Mouse (Mus musculus) kidney, adult 2 months (tissue): ENCODE results near the gene Sap30. TPM values are rescaled to one million over a fixed set of nuclear protein-coding genes. Genes with fewer than 3 reads are reported as not detected.
A peak's percentile ranks its signal among the peaks of the same experiment; 100 is the strongest.

ENCODE experiments used
- DNase-seq: peaks from one replicate; pipeline ENCODE4 v3.0.0; 2021
- H3K27ac ChIP-seq: fragments of 200-500 bp; 2 replicates; pipeline ENCODE4 v1.5.1; 2012; ENCODE audit warnings: low read depth, low read length, control low read depth, inconsistent platforms; ENCODE audit not compliant: insufficient read depth
- H3K27me3 ChIP-seq: fragments of 200-500 bp; replicated peaks from 2 replicates; pipeline ENCODE4 v1.6.1; 2012; ENCODE audit warnings: mild to moderate bottlenecking, moderate library complexity, low read length, inconsistent platforms; ENCODE audit not compliant: control insufficient read depth, insufficient read depth
- H3K36me3 ChIP-seq: fragments of 200-500 bp; 2 replicates; pipeline ENCODE4 v1.6.1; 2012; ENCODE audit warnings: mild to moderate bottlenecking, moderate library complexity, low read length, inconsistent platforms; ENCODE audit not compliant: control insufficient read depth, insufficient read depth
- H3K4me1 ChIP-seq: fragments of 200-500 bp; 2 replicates; pipeline ENCODE4 v1.6.1; 2011; ENCODE audit warnings: low read length; ENCODE audit not compliant: control insufficient read depth, insufficient read depth
- H3K4me3 ChIP-seq: fragments of 200-500 bp; 2 replicates; pipeline ENCODE4 v1.5.1; 2011; ENCODE audit warnings: mild to moderate bottlenecking, low read depth, low read length, control low read depth; ENCODE audit not compliant: insufficient read depth
- CTCF ChIP-seq: fragments of 200-500 bp; conservative IDR thresholded peaks from 2 replicates; pipeline ENCODE4 v1.5.1; 2011; ENCODE audit warnings: low read depth, mild to moderate bottlenecking, control low read depth, low read length, moderate library complexity, mixed read lengths; ENCODE audit not compliant: insufficient read depth, insufficient read length
- POLR2A ChIP-seq: fragments of 200-500 bp; IDR thresholded peaks from one replicate; pipeline ENCODE4 v1.6.1; 2011; ENCODE audit warnings: low read depth, low read length, control low read depth
- WGBS: fragments of 180-500 bp; shearing (Covaris S2); methylation state at CpG from one replicate; pipeline ENCODE4 v1.1.7; 2018; 5-methylcytosine and 5-hydroxymethylcytosine counted together
- polyA plus RNA-seq: library from polyadenylated mRNA; depleted of rRNA; stranded (reverse); fragments of >200 nt; gene quantifications from 2 replicates; pipeline ENCODE4 v1.2.3, GENCODE M21; 2012; rRNA removed

Sap30 gene
- 26.6 and 35.1 TPM in 2 replicates for polyA plus RNA-seq

DNA sequence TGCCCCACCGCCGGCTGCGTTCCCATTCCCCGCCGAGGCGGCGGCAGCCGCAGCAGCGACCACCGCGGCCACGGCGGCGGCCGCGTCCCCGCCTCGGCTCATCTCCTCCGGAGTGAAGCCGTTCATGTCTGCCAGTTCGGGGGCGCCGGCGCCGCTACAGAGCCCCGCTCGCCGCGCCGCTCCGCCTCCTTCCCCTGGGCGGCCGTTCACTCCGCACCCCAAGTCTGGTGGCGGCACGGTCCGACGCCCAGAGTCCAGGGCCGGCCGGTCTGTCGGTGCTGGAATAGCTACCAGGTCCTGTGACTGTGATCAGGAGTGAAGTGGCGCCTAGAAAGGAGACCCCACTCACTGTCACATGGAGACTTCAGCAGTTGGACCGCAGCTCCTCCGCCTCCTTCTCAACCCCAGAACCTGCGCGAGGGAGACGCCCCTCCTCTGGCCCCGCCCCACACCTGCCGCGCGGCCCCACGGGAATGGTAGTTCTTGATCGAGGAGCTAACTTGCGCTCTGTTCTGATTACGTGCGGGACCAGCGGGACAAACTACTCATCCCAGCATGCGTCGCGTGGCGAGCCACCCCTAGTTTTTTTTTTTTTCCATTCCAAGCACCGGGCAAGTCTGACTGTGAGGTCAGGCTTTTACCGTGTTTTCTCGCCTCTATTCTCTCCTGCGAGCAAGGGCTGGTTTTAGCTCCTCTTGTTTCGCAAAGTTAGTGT lies at the start of gene Sap30:
Sap30 (minus strand) TSS at position 420 of the 715 bp plus-strand sequence.
- DNase-seq, result peak; percentile 99
- Histone ChIP-seq H3K4me3 (peak within 1 kb of the TSS; percentile 92), H3K36me3 (no peaks in the 10 kb centered on the region; the same call in 1 of the 2 replicates), H3K27ac (peak within 1 kb of the TSS; percentile 95), H3K4me1 (peaks cover 12% of the 10 kb centered on the region; the same call in 1 of the 2 replicates), H3K27me3 (no peaks in the 10 kb centered on the region)
- WGBS, result under 1% methylated on average over 66 of the region's 66 CpGs
- TF ChIP-seq POLR2A (peak; percentile 74), CTCF (0 out of 2 replicates have a peak, but pooled peaks have one; percentile 0)

- WGBS, result 95% methylated on average over 6 of the region's 6 CpGs
- TF ChIP-seq CTCF (no peak), POLR2A (no peak)
- Histone ChIP-seq H3K36me3 (peaks cover 2% of the 10 kb centered on the region), H3K4me3 (no peak overlapping the region), H3K27me3 (no peaks in the 10 kb centered on the region), H3K4me1 (no peaks in the 10 kb centered on the region; the same call in 1 of the 2 replicates), H3K27ac (no peak overlapping the region)
- DNase-seq, result no peak
Measured at GRCm38 (mm10) chr8:57536167-57536566, 48.5 kb upstream of the Sap30 start.

DNA sequence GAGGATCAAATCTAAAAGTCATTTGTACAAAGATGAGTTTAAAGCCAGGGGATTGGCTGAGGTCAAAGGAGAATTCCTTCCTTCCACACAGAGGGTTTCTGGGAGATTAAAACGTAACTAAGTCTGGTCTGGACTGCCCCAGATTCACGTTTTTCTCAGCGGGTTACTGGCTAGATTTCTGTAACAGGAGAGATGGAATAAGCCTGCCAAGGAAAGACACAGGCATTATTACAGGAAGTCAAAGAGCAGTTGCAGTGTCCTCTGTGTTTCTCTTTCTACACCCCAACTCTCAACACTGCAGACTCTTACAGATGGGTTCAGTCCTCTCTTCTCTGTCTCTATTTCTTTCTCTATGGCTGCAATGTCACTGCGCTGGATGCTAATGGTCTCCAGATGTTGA lies 46.8 kb upstream of the Sap30 start:
- no peak for DNase-seq
- Histone ChIP-seq H3K36me3 (peaks cover 2% of the 10 kb centered on the region), H3K4me3 (no peak overlapping the region), H3K4me1 (no peaks in the 10 kb centered on the region; the same call in 1 of the 2 replicates), H3K27ac (no peak overlapping the region), H3K27me3 (no peaks in the 10 kb centered on the region)
- TF ChIP-seq CTCF (no peak), POLR2A (no peak)
- 56% methylated on average over 4 of the region's 4 CpGs for WGBS

GRCm38 (mm10) chr8:57533106-57533505 lies 45.4 kb upstream of the Sap30 start:
- WGBS, result 97% methylated on average over 4 of the region's 4 CpGs

GRCm38 (mm10) chr8:57532223-57532622 lies 44.6 kb upstream of the Sap30 start:
- Histone ChIP-seq H3K4me3 (no peak overlapping the region), H3K27ac (no peak overlapping the region), H3K27me3 (no peaks in the 10 kb centered on the region), H3K36me3 (peaks cover 2% of the 10 kb centered on the region), H3K4me1 (no peaks in the 10 kb centered on the region; the same call in 1 of the 2 replicates)
- TF ChIP-seq POLR2A (no peak), CTCF (no peak)
- DNase-seq, result no peak
- WGBS, result 84% methylated on average over 2 of the region's 2 CpGs

More at GRCm38 (mm10) chr8:57533106-57533505, 45.4 kb upstream of the Sap30 start:
- Histone ChIP-seq H3K36me3 (peaks cover 2% of the 10 kb centered on the region), H3K4me1 (no peaks in the 10 kb centered on the region; the same call in 1 of the 2 replicates), H3K27ac (no peak overlapping the region), H3K27me3 (no peaks in the 10 kb centered on the region), H3K4me3 (no peak overlapping the region)
- DNase-seq, result no peak
- no peak for TF ChIP-seq CTCF
- no peak for TF ChIP-seq POLR2A

DNA sequence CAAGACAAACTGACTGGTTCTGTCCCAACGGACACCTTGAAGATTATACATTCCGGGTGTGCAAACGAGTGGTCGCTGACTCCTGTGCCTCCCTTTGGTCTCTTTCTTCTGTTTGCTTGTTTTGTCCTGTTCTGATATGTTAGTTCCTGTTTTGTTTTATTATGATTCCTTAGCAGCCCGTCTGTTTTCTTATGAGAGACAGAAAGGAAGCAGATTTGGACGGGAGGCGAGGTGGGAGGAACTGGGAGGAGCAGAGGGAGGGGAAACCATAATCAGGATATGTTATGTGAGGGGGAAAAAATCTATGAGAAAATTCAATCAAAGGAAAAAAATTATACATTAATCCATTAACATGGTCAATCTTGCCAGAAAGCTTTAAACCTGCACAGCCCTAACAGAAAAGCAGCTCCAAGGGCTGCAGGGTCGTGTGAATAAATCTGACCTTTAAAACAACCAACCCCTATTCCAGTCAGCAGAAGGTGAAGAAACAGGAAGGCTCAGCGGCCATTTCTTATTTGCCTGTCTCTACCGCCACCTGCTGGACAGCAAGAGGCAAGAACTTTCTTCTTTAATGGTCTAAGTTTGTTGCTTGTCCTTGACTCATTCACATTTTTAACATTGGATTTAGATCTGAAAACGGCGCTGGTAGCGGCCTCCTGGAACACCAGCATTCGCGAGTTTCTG lies 43.1 kb upstream of the Sap30 start:
- peak overlapping the region; percentile 35 for H3K4me3 ChIP-seq
- 13% methylated on average over 15 of the region's 15 CpGs for WGBS
- DNase-seq, result peak; percentile 93
- peak overlapping the region; percentile 77 for H3K27ac ChIP-seq
- H3K4me1 ChIP-seq, result no peaks in the 10 kb centered on the region; the same call in 1 of the 2 replicates
- no peaks in the 10 kb centered on the region for H3K36me3 ChIP-seq
- H3K27me3 ChIP-seq, result no peaks in the 10 kb centered on the region
- TF ChIP-seq CTCF (peak; percentile 87), POLR2A (no peak)

GRCm38 (mm10) chr8:57530238-57530637 lies 42.6 kb upstream of the Sap30 start:
- DNase-seq, result no peak
- 81% methylated on average over 13 of the region's 13 CpGs for WGBS
- Histone ChIP-seq H3K4me1 (no peaks in the 10 kb centered on the region; the same call in 1 of the 2 replicates), H3K27ac (peak overlapping the region; percentile 77), H3K27me3 (no peaks in the 10 kb centered on the region), H3K4me3 (no peak overlapping the region; the same call in 1 of the 2 replicates), H3K36me3 (no peaks in the 10 kb centered on the region)
- TF ChIP-seq POLR2A, result no peak
- TF ChIP-seq CTCF, result no peak
